Mouse (Mus musculus): ENCODE results near the gene Fbxo11.
A peak's percentile ranks its signal among the peaks of the same experiment; 100 is the strongest.

Fbxo11 gene

GRCm38 (mm10) chr17:88065031-88065800 is at the start of gene Fbxo11:
Gene Fbxo11 (minus strand): TSS chr17:88065291.
- DNase-seq, result peak; percentile 65

DNA sequence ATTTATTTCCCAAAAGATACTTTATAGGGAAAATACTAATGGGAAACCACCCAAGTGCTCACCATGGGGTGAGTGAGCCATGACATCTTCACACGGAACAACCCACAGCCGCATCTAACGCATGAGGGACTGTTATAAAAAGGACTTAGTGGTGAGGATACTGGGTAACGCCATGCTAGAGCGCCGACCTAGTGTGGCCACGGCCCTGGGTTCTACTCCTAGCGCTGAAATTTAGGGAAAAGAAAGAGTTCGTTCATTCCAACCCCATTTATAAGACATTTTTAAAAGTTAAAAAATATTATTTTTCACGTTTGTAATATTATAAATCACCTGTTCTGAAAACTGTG is 48.8 kb upstream of the Fbxo11 start:
- no peak for DNase-seq

DNA sequence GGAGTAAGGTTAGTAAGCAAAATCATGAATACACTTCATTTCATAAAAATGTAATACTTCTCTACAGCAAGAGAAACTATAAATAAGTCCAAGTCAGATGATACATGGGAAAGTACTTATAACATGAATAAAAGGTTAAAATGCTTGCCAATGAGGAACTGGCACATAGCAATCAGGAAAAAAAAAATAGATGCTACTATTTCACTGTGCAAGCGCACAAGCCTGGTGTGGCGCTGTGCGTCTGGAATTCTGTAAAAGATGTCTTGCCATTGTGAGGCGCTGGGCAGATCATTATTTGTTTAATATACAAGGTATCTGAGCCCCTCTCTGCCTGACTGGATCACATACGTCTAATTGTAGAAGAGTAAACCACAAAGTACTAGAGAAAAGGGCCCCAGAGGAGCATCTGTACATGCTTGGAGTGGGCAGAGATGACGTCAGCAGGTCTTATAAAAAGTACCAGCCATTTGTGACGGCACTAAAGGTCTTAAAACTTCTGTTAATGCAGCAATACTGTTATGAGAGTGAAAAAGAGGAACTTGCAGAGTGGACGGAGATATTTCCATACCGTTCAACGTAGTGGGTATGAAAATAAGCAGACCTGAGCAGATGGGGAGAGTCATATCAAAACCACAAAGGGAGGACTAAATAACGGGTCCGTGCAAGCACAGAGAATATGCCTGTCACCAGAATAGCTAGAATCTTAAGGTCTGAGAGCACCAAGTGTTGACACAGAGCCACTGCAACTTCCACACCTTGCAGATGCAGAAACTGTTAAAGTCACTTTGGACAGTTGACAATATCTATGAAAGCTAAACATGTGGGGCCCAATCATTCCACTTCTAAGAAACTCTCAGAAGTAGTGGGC is 48.2 kb upstream of the Fbxo11 start:
- DNase-seq, result no peak

DNA sequence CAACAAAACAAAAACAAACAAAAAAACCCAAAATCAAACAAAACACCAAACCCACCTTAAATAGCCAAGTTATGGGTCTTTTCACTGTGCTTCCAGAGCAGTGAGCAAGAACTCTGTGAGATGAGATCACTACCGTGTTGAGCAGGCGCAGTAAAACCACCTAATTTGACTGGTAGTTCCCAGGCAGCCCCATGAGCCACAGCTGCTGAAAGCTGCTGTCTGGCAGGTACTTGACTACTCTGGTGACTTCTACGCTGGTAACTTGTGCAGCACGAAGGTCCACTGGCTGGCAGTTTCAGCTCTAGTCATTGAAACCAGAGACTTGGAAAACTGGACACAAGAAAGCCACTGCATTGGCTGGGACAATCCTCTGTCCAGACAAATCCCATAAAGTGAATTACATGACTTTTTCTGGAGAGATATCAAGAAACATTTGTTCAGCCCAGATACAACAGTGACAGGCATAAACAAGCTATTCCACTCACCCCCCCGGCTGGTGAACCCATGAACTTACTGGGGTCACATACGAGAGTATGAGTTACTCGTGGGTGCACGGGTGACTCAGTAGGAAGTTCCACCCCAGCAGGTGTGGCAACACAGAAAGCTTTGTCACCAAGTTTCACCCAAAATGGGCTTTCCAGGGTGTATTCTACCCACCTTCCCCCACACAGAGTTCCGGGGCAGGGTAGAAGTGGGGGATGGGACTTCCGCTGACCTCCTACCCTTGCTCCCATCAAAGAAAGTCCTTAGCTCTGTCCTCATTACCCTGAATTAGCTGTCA is 47.0 kb upstream of the Fbxo11 start:
- DNase-seq, result no peak

GRCm38 (mm10) chr17:88111081-88111796 is 46.1 kb upstream of the Fbxo11 start:
- DNase-seq, result no peak

- DNase-seq, result no peak
Observed at GRCm38 (mm10) chr17:88107708-88108107, 42.6 kb upstream of the Fbxo11 start.

- peak; percentile 29 for DNase-seq
Observed at GRCm38 (mm10) chr17:88106365-88106764, 41.3 kb upstream of the Fbxo11 start.

GRCm38 (mm10) chr17:88102597-88102996 is 37.5 kb upstream of the Fbxo11 start:
- no peak for DNase-seq

DNA sequence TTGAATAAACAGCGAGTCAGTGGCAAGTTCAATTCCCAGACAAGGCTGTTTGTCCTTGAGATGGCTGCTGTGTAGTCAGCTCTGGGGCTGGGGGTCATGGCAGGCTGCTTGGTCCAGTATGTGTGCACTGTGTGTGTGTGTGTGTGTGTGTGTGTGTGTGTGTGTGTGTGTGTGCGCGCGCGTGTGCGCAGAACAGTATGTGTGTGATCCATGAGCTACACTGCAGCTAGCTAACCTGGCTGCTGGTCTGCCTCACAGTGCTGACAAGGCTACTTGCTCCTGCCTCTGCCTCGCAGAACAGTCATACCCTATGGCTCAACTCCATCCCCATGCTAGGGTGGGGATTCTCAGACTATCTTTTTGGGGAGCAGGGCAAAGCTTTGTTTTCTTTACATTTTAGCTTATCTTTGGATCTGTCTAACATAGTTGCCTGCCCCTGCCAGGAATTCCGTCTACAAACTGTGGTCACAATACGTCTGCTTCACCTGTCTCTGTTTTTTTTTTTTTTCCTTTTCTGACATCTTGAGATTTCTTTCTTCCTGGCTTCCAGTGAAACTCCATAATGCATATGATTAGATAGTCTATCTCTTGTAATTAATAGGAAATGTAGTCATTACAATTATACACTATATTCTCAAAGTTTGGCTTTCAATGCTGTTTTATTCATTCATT is 33.2 kb upstream of the Fbxo11 start:
- no peak for DNase-seq

DNA sequence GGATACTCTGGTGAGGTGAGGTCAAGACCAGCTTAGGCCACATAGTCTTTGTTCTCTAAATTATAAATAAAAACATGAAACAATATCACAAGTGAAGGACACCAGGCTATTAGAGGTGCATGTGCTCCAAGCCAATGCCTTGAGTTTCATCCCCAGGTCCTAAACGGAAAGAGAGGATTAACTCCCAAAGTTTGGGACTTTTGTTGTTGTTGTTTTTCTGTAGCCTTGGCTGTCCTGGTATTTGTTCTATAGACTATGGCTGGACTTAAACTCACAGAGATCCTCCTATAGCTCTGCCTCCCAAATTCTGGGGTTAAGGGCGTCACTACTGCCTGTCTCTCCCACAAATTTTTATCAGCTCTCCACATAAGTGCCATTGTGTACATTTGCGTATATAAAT is 32.5 kb upstream of the Fbxo11 start:
- DNase-seq, result no peak

- DNase-seq, result no peak
Observed at GRCm38 (mm10) chr17:88096809-88097399, 31.8 kb upstream of the Fbxo11 start.

DNA sequence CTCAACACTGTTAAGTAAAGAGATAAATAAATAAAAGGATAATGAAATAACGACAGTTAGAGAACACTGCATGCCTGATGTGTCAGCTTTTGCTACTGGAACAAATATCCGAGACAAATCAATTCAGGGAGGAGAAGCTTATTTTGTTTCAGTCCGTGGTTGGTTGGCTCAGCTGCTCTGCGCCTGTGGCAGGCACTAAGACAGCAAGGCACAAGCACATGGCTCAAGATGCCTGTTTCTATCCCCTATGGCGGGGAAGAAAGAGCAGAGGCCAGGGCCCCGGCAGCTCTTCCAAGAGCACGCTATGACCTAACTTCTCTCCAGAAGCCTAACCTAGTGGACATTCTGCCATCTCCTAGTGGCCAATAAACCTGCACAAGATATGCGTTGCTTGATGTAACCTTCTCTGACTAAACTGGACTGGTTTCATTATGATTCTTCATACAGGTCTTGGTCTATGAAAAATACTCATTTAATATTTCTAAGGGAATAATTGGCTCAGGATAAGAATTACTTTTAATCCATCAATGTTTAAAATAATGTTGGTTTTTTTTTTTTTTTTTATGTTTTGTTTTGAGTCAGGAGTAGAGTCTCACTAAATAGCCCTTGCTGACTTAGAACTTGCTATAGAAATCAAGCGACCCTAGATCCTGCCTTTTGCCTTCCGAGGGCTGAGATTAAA is 30.6 kb upstream of the Fbxo11 start:
- DNase-seq, result no peak

- DNase-seq, result no peak
Observed at GRCm38 (mm10) chr17:88094327-88094726, 29.2 kb upstream of the Fbxo11 start.

DNA sequence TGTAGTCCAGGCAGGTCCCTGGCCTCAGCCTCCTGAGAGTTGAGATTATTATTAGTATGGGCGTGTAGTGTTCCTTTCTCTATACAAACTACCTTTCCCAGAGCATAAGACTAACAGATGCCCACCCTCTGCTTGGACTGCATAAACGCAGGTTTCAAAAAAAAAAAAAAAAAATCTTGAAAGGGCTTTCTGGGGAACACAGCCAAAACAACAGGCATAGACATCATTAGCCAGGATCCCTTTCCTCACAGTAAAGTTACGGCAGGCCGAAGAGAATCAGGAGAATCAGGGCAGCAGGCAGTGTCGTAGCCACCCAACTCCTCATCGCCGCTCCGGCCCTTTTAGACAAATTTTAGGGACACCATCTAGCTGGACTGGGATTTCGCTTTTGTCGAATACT is 28.7 kb upstream of the Fbxo11 start:
- no peak for DNase-seq

- no peak for DNase-seq
Observed at GRCm38 (mm10) chr17:88085976-88086375, 20.9 kb upstream of the Fbxo11 start.

DNA sequence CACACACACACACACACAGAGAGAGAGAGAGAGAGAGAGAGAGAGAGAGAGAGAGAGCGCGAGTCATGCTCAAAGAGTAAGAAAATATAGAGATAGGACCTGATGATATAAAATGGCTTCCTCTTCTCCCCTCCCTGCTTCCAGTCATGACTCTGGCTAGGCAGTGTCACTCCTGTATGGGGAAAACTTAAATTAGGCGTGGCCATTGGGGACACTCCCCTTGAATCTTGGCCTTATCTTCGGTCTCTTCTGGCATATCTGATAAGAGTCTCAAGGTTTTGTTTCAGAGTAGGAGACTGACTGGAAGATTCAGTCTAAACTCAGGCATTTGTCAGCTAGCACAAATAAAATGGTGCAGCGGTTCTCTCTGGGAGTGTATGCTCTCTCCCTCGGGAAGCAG is 16.4 kb upstream of the Fbxo11 start:
- no peak for DNase-seq

GRCm38 (mm10) chr17:88079771-88080170 is 14.7 kb upstream of the Fbxo11 start:
- no peak for DNase-seq

GRCm38 (mm10) chr17:88072047-88072446 is 7.0 kb upstream of the Fbxo11 start:
- no peak for DNase-seq

DNA sequence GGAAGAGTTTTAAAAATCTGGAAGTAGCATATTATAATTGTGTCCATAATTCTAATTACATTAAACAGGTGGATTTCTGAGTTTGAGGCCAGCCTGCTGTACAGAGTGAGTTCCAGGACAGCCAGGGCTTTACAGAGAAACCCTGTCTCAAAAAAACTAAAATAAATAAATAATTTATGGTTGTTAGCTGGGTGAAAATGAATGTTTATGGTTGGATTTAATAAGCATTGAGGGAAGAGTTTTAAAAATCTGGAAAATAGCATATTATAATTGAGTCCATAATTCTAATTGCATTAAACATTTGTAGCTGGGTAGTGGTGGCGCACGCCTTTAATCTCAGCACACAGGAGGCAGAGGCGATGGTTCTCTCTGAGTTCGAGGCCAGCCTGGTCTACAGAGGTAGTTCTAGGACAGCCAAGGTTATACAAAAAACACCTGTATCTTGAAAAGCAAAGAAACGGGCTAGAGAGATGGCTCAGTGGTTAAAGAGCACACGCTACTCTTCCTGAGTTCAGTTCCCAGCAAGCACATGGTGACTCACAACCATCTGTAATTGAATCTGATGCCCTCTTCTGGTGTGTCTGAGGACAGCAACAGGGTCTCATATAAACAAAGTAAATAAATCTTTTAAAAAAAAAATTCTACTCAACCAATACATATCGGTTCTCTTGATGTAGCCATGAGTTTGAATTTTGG is 3.1 kb upstream of the Fbxo11 start:
- DNase-seq, result no peak

- no peak for DNase-seq
Observed at GRCm38 (mm10) chr17:88067202-88067901, 2.3 kb upstream of the Fbxo11 start.

Data from right cerebral cortex, adult 18-20 months (tissue).